Mouse (Mus musculus): ENCODE data around the gene Pik3r1. TPM values are rescaled to one million over a fixed set of nuclear protein-coding genes. Genes with fewer than 3 reads are reported as not detected.

Pik3r1 gene
- polyA plus RNA-seq, 1 experiment from 2014 or later = 14.8 TPM

DNA sequence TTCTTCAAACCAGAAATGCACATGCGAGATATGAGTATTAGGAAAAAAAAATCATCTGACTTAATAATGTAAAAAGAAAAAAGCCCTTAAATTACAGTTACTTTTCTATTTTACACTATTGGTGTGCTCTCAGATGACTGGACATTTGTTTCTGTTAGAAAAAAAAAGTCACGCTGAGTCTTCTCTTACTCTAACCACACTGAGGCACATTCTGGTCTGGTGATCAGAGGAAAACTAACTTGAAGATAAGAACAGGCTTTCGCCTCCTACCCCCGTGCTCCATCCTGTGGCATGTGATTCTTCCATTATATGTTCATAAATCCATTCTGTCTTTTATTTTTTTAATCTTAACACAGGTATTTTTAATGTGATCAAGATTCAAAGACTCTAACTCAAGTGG is 30.5 kb upstream of the Pik3r1 start:
- no peak overlapping the region for H3K4me3 ChIP-seq
- no peaks in the 10 kb centered on the region for H3K9me3 ChIP-seq (replicated peaks)
- H3K4me1 ChIP-seq = peaks cover 29% of the 10 kb centered on the region
- DNase-seq (ENCODE audit: low spot score) = no peak
- no peaks in the 10 kb centered on the region for H3K36me3 ChIP-seq
- peaks cover 25% of the 10 kb centered on the region for H3K27me3 ChIP-seq (ENCODE audit: low read depth, poor library complexity, severe bottlenecking)
- H3K27ac ChIP-seq (replicated peaks) = no peak overlapping the region
- 87% methylated on average over 4 of the region's 4 CpGs for WGBS

DNA sequence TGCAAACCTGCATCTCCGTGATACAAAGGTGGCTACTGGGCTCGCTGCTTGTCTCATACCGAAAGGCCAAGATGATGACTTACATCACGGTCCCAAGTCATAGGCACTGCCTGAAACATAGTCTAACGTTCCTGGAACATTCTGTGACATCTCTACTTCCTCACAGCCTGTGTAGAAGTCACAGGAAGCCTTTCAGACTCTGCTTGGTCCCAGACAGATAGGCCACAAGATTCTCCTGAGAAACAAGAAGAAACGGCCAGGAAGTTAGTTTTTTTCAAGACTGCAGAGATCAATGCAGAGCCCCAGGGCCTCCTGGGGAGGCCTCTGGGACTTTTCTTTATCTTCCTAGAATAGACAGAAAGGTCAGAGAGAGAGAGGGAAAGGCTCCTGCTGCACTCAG is 29.0 kb upstream of the Pik3r1 start:
- Histone ChIP-seq H3K27ac (replicated peaks) (no peak overlapping the region), H3K9me3 (replicated peaks) (no peaks in the 10 kb centered on the region), H3K27me3 (ENCODE audit: low read depth, poor library complexity, severe bottlenecking) (peaks cover 18% of the 10 kb centered on the region), H3K4me1 (peaks cover 26% of the 10 kb centered on the region), H3K4me3 (no peak overlapping the region), H3K36me3 (no peaks in the 10 kb centered on the region)
- 59% methylated on average over 6 of the region's 6 CpGs for WGBS
- no peak for DNase-seq (ENCODE audit: low spot score)

DNA sequence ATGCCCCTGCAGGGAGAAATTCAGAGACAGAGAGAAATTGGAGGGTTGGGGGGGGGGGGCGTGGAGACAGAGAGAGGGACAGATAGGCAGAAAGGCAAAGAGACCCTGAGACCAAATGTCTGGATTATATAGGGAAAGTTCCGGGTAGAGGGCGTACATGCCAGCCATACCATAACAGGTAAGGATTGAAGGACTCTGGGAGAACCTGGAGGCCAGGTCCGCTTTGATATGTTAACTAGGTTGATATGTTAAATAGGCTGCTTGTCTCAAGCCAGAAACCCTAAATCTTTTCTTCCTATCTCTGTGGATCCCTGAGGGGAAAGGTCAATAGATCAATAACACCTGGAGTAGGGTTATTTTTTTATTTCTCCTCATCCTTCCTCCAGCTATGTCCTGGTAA is 17.7 kb upstream of the Pik3r1 start:
- H3K4me3 ChIP-seq = no peak overlapping the region
- WGBS = 80% methylated on average over 3 of the region's 4 CpGs
- no peaks in the 10 kb centered on the region for H3K9me3 ChIP-seq (replicated peaks)
- H3K27me3 ChIP-seq (ENCODE audit: low read depth, poor library complexity, severe bottlenecking) = no peaks in the 10 kb centered on the region
- no peak for DNase-seq (ENCODE audit: low spot score)
- no peaks in the 10 kb centered on the region for H3K4me1 ChIP-seq
- H3K27ac ChIP-seq (replicated peaks) = no peak overlapping the region
- no peaks in the 10 kb centered on the region for H3K36me3 ChIP-seq

DNA sequence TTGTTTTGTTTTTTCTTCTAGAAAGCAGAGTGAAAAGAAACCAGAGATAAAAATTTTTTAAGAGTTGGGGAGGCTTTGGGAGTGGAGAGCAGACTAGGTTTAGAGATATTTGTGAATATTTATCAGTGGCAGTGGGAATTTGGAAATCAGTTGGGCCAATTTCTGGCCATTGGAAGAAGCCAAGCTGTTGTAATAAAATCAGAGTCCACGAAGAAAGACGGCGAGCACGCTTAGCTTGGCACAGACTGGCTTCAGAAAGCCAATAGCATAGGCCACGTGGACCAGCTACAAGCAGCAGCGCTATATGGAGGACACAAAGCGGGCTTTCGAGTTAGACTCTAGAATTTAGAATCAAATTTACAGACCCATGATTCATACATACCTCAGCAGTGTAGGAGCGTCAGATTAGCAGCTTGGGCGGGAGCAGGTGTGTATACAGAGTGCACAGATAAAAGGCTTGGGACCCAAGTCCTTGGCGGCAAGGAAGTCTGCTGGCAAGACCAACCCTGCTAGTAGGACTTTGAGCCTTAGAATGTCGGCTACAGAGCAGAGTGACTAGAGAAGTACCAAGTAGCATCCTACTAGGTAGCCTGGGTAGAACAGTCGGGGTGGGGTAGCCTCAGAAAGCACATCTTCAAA is 16.8 kb upstream of the Pik3r1 start:
- WGBS = 92% methylated on average over 13 of the region's 13 CpGs
- Histone ChIP-seq H3K27ac (replicated peaks) (no peak overlapping the region), H3K4me3 (no peak overlapping the region), H3K27me3 (ENCODE audit: low read depth, poor library complexity, severe bottlenecking) (no peaks in the 10 kb centered on the region), H3K9me3 (replicated peaks) (no peaks in the 10 kb centered on the region), H3K36me3 (no peaks in the 10 kb centered on the region), H3K4me1 (no peaks in the 10 kb centered on the region)
- no peak for DNase-seq (ENCODE audit: low spot score)

DNA sequence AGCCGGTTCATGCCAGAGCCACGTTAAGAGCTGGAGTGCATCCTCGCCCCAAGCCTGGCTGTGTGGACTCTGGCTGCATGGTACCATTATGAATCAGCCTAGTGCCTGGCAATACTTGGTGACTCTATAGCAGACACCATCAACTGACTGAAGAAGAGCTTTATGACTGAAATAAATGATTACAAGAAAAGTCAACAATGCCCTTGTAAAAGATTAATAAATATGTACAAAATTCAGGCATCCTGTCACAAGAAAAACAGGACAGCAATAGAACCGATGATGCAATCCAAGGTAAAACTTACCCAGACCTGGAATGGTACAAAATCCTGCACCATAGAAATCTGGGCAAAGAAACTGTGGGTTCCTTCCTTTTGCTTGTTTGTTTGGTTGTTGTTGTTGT is 11.0 kb upstream of the Pik3r1 start:
- no peak overlapping the region for H3K4me3 ChIP-seq
- H3K27me3 ChIP-seq (ENCODE audit: low read depth, poor library complexity, severe bottlenecking) = no peaks in the 10 kb centered on the region
- 91% methylated on average over 4 of the region's 4 CpGs for WGBS
- DNase-seq (ENCODE audit: low spot score) = no peak
- no peak overlapping the region for H3K27ac ChIP-seq (replicated peaks)
- no peaks in the 10 kb centered on the region for H3K36me3 ChIP-seq
- H3K9me3 ChIP-seq (replicated peaks) = no peaks in the 10 kb centered on the region
- H3K4me1 ChIP-seq = no peaks in the 10 kb centered on the region

DNA sequence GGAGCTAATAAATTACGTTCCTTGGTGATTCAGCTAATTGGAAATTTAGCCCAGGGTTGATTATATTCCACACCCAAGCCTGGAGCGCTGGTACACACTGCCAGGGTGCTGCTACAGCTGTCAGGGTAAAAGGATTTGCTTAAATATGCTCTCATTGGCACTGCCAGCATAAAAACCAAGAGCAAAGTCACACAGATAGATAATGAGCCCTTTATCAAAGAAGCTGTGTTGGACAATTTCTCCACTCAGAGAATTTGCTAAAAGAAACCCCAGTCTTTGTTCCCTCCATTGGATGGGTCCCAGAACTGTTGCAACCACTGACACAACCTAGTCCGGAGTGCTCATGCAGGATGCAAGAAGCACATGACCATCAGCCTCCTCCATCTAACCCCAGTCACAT is 9.8 kb upstream of the Pik3r1 start:
- no peak for DNase-seq (ENCODE audit: low spot score)
- Histone ChIP-seq H3K4me1 (no peaks in the 10 kb centered on the region), H3K9me3 (replicated peaks) (no peaks in the 10 kb centered on the region), H3K4me3 (no peak overlapping the region), H3K27ac (replicated peaks) (no peak overlapping the region), H3K27me3 (ENCODE audit: low read depth, poor library complexity, severe bottlenecking) (no peaks in the 10 kb centered on the region), H3K36me3 (no peaks in the 10 kb centered on the region)
- 92% methylated on average over 3 of the region's 3 CpGs for WGBS

DNA sequence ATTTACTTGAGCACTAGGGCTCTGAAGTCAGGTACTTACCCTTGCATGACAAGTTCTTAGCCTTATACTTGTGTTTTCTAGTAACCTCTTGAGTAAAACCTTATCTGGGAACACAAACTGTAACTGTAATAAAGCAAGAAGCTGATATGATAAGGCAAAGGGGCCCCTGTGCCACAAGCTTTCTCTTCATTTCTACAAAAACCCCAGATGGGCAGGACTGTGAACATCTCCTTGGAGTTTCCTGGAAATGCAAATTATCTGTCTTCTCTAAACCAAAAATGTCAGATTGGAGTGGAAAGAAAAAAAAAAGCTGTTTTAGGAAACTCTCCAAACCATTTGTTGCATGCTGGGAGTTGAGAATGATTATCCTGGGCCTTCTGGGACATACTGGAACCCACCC is 3.1 kb upstream of the Pik3r1 start:
- Histone ChIP-seq H3K4me3 (no peak overlapping the region), H3K36me3 (no peaks in the 10 kb centered on the region), H3K4me1 (peaks cover 20% of the 10 kb centered on the region), H3K27ac (replicated peaks) (no peak overlapping the region), H3K27me3 (ENCODE audit: low read depth, poor library complexity, severe bottlenecking) (no peaks in the 10 kb centered on the region), H3K9me3 (replicated peaks) (no peaks in the 10 kb centered on the region)
- DNase-seq (ENCODE audit: low spot score) = no peak

DNA sequence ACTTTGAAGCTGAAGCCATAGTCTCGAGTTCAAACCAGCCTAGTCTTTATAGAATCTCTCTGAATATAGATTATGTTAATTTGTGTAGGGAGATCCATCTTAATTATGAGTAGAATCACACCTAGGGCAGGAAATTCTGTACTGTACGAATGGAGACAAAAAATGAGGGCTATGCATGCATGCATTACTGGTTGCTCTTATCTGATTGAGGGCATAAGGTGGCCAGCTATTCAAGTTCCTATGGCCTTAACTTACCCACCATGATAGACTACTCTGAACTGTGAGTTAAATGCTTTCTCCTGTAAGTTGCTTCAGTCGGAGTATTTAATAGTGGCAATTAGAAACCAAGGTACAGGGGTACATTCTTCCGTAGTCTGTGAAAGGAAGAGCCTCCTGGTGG is 1.9 kb upstream of the Pik3r1 start:
- DNase-seq (ENCODE audit: low spot score) = no peak
- Histone ChIP-seq H3K9me3 (replicated peaks) (no peaks in the 10 kb centered on the region), H3K27me3 (ENCODE audit: low read depth, poor library complexity, severe bottlenecking) (no peaks in the 10 kb centered on the region), H3K4me3 (no peak overlapping the region), H3K4me1 (peaks cover 31% of the 10 kb centered on the region), H3K27ac (replicated peaks) (no peak overlapping the region), H3K36me3 (no peaks in the 10 kb centered on the region)
- WGBS = 90% methylated on average over 4 of the region's 4 CpGs

DNA sequence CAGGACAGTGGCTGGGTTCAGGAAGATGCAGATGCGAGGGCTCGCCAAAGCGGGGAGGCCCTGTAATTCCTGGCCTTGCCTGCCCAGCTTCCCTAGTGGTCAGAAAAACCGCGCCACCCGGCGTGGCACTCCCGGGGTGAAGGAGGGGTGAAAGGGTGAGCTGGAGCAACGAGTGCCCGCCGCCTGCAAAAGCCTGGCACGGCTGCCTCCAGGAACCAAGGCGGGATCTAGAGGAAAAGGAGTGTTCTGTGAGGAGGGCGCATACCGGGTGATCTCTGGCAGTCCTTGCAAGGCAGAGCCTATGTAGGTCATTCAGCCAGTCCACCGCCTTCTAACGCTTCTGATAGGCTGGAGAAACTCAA is 594 bp upstream of the Pik3r1 start:
- Histone ChIP-seq H3K27ac (replicated peaks) (peak overlapping the region; percentile 88), H3K36me3 (no peaks in the 10 kb centered on the region), H3K4me1 (peaks cover 41% of the 10 kb centered on the region), H3K4me3 (peak overlapping the region; percentile 73), H3K9me3 (replicated peaks) (no peaks in the 10 kb centered on the region), H3K27me3 (ENCODE audit: low read depth, poor library complexity, severe bottlenecking) (no peaks in the 10 kb centered on the region)
- WGBS = under 1% methylated on average over 17 of the region's 17 CpGs
- DNase-seq (ENCODE audit: low spot score) = no peak

DNA sequence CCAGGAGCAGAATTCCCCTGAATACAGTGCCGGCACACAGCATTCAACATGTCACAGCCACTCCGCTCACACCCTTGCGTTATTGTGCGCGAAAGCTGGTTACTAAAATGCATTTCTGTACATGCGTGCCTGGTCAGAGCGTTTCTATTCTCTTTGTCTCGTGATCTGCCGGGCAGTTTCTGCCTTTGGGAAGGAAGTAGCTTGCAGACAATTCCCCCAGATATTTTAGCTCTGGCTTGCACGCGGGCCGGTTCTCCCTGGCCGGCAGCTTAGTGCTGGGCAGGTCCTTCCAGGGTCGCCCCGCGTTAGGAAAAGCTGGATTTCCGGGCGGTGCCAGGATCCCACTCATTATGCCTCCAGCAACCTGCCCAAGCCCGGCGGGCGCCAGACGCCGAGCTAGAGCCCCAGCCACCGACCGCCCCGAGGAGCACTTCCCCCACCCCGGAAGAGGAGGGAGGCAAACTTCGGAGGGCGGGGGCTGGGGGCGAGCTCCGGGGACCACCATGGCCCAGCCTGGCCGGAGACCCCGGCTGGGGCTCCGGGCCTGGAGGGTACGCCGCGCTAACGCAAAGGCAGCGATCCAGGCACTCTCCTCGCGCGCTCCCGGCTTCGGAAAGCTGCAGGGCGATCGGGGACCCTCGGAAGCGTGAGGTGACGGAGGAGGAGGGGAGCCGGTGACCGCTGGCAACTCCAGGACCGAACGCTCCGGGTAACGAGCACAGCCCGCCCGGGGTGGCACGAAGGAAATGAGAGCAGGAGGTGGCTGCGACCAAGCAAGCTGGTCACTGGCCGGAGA is 806 bp downstream of the Pik3r1 start:
- Histone ChIP-seq H3K27me3 (ENCODE audit: low read depth, poor library complexity, severe bottlenecking) (no peaks in the 10 kb centered on the region), H3K36me3 (no peaks in the 10 kb centered on the region), H3K27ac (replicated peaks) (peak overlapping the region; percentile 88), H3K4me3 (peak overlapping the region; percentile 73), H3K9me3 (replicated peaks) (no peaks in the 10 kb centered on the region), H3K4me1 (peaks cover 51% of the 10 kb centered on the region)
- under 1% methylated on average over 60 of the region's 60 CpGs for WGBS
- peak; percentile 74 for DNase-seq (ENCODE audit: low spot score)

DNA sequence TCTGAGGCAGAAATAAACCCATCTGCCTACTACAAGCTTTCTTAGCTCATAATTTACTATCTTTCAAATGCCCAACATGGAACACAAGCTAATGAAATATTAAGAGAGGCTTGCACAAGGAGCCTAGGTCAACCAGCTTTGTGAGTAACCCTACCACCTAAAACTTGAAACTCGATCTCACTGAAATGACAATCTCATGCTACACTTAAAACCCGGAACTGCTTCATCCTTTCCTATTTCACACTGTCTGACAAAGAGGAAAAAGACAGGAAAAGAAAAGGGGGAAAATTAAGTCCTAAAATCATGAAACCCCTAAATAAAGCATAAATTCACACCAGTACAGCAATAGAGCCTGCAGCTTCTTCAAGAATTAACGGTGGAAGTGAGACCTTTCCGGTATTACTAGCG is 1.4 kb downstream of the Pik3r1 start:
- H3K36me3 ChIP-seq = no peaks in the 10 kb centered on the region
- H3K9me3 ChIP-seq (replicated peaks) = no peaks in the 10 kb centered on the region
- H3K4me1 ChIP-seq = peaks cover 53% of the 10 kb centered on the region
- peak overlapping the region; percentile 88 for H3K27ac ChIP-seq (replicated peaks)
- under 1% methylated on average over 5 of the region's 5 CpGs for WGBS
- H3K4me3 ChIP-seq = peak overlapping the region; percentile 73
- no peaks in the 10 kb centered on the region for H3K27me3 ChIP-seq (ENCODE audit: low read depth, poor library complexity, severe bottlenecking)
- no peak for DNase-seq (ENCODE audit: low spot score)

DNA sequence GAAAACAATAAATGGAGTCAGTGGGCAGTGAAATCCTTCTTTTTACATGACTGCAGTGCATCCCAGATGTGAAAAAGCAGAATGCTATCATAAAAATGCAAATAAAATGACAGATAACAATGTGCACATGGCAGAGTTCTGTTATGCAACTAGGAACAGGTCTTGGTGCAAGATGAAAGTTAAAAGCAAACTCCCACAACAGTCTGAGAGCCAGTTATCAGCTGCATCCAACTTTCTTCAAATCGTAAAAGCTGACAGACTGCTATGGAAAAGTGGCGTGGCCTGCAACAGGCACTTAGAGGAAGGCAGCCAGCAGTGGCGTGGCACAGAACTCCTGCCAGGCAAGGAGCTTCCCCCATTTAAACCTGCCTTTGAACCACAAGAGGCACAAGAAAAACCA is 2.0 kb downstream of the Pik3r1 start:
- Histone ChIP-seq H3K4me1 (peaks cover 59% of the 10 kb centered on the region), H3K9me3 (replicated peaks) (no peaks in the 10 kb centered on the region), H3K36me3 (no peaks in the 10 kb centered on the region), H3K27me3 (ENCODE audit: low read depth, poor library complexity, severe bottlenecking) (no peaks in the 10 kb centered on the region), H3K4me3 (peak overlapping the region; percentile 73), H3K27ac (replicated peaks) (no peak overlapping the region)
- WGBS = 53% methylated on average over 3 of the region's 3 CpGs
- DNase-seq (ENCODE audit: low spot score) = no peak

DNA sequence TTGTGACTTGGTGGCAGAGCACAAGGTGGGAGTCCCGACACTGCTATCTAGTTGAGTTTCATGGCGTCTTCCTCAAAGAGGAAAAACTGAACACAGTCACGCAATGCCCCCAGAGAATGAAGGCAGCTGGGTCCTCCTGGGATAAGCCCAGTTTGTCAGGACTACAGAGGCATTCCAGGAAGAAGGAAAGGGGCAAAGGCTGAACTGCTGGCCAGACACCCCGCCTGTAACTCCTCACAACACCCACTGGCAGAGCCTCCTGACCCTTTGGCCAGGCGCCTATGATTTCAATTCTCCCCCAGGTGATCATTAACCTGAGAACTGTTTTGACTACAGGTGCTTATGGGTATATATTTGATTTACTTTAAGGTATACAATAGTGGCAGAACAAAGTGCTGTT is 3.9 kb downstream of the Pik3r1 start:
- Histone ChIP-seq H3K4me3 (no peak overlapping the region), H3K4me1 (peaks cover 77% of the 10 kb centered on the region), H3K9me3 (replicated peaks) (no peaks in the 10 kb centered on the region), H3K27ac (replicated peaks) (no peak overlapping the region), H3K27me3 (ENCODE audit: low read depth, poor library complexity, severe bottlenecking) (no peaks in the 10 kb centered on the region), H3K36me3 (no peaks in the 10 kb centered on the region)
- no peak for DNase-seq (ENCODE audit: low spot score)
- 77% methylated on average over 5 of the region's 5 CpGs for WGBS
